Mouse (Mus musculus) midbrain, embryonic 14.5 days (tissue): Measurements from ENCODE around the gene Stoml1. TPM values are rescaled to one million over a fixed set of nuclear protein-coding genes. Genes with fewer than 3 reads are reported as not detected.
"Not testable (repeated sequence)": the region's sequence is repeated elsewhere in the genome, so short reads cannot be mapped to it uniquely, and the experiment has no call there.

Experiments used
- ATAC-seq: fragments of 200-750 bp; cut with Nextera tagmentation; 2 replicates; pipeline ENCODE4 v1.8.0; 2017; ENCODE audit warnings: moderate number of reproducible peaks, moderate library complexity; ENCODE audit not compliant: low FRiP score, low TSS enrichment
- DNase-seq: peaks from one replicate; pipeline ENCODE4 v3.0.0-alpha.2; 2015
- H3K27ac ChIP-seq: fragments of 300-500 bp; sonication (generic); replicated peaks from 2 replicates; pipeline ENCODE4 v1.5.1; 2014; ENCODE audit warnings: mild to moderate bottlenecking, low read depth, low read length, moderate library complexity
- H3K27me3 ChIP-seq: fragments of 300-500 bp; sonication (generic); 2 replicates; pipeline ENCODE4 v1.6.1; 2014; ENCODE audit warnings: low read length, control low read depth, mixed read lengths; ENCODE audit not compliant: control insufficient read depth, insufficient read depth
- H3K36me3 ChIP-seq: fragments of 300-500 bp; sonication (generic); 2 replicates; pipeline ENCODE4 v1.6.1; 2014; ENCODE audit warnings: low read length, control low read depth; ENCODE audit not compliant: control insufficient read depth, insufficient read depth
- H3K4me1 ChIP-seq: fragments of 300-500 bp; sonication (generic); 2 replicates; pipeline ENCODE4 v1.6.1; 2014; ENCODE audit warnings: mild to moderate bottlenecking, antibody characterized with exemption, low read length, control low read depth; ENCODE audit not compliant: control insufficient read depth, insufficient read depth
- H3K4me2 ChIP-seq: fragments of 300-500 bp; sonication (generic); 2 replicates; pipeline ENCODE4 v1.6.1; 2014; ENCODE audit warnings: mild to moderate bottlenecking, low read length, moderate library complexity
- H3K4me3 ChIP-seq: fragments of 300-500 bp; sonication (generic); replicated peaks from 2 replicates; pipeline ENCODE4 v1.5.1; 2014; ENCODE audit warnings: low read depth, low read length
- H3K9ac ChIP-seq: fragments of 300-500 bp; sonication (generic); replicated peaks from 2 replicates; pipeline ENCODE4 v1.6.1; 2014; ENCODE audit warnings: mild to moderate bottlenecking, low read length, moderate library complexity
- H3K9me3 ChIP-seq: fragments of 300-500 bp; sonication (generic); 2 replicates; pipeline ENCODE4 v1.6.1; 2016; ENCODE audit warnings: low read length, control low read depth, mixed read lengths; ENCODE audit not compliant: control insufficient read depth
- WGBS: fragments of 180-500 bp; shearing (Covaris S2); extraction: QIAGEN DNeasy Blood & Tissue Kit; methylation state at CpG from one replicate; pipeline ENCODE4 v1.1.7; 2014; 5-methylcytosine and 5-hydroxymethylcytosine counted together
- polyA plus RNA-seq: library from polyadenylated mRNA; unstranded; fragments of >200 nt; fragmentation: Nextera tagmentation; extraction: Ambion mirVana; gene quantifications from 2 replicates; pipeline ENCODE4 v1.2.1, GENCODE M21; 2014

Gene Stoml1
- polyA plus RNA-seq, 1 experiment from 2014 or later = 96.4 TPM

- ATAC-seq = no peak
- Histone ChIP-seq H3K27me3 (no peaks in the 10 kb centered on the region), H3K4me1 (peaks cover 6% of the 10 kb centered on the region; the same call in 1 of the 2 replicates), H3K9ac (no peak overlapping the region), H3K27ac (no peak overlapping the region), H3K9me3 (no peaks in the 10 kb centered on the region), H3K4me2 (peak overlapping the region; percentile 52), H3K4me3 (peak overlapping the region; percentile 25; the same call in 1 of the 2 replicates), H3K36me3 (no peaks in the 10 kb centered on the region)
- DNase-seq = no peak
- 48% methylated on average over 7 of the region's 7 CpGs for WGBS
Observed at GRCm38 (mm10) chr9:58248746-58249413, 4.1 kb upstream of the Stoml1 start.

GRCm38 (mm10) chr9:58249592-58250192 lies 3.3 kb upstream of the Stoml1 start, which contains the start of gene Pml:
Gene Pml, minus strand, starts transcription at chr9:58249786.
- Histone ChIP-seq H3K36me3 (no peaks in the 10 kb centered on the region), H3K4me3 (peak within 1 kb of the TSS; percentile 25), H3K27me3 (no peaks in the 10 kb centered on the region), H3K9ac (peak within 1 kb of the TSS; percentile 44), H3K27ac (no peak within 1 kb of the TSS), H3K4me1 (peaks cover 6% of the 10 kb centered on the region; the same call in 1 of the 2 replicates), H3K4me2 (peak within 1 kb of the TSS; percentile 52), H3K9me3 (no peaks in the 10 kb centered on the region)
- ATAC-seq (no peak), DNase-seq (peak; percentile 70)
- WGBS = 1% methylated on average over 16 of the region's 16 CpGs

DNA sequence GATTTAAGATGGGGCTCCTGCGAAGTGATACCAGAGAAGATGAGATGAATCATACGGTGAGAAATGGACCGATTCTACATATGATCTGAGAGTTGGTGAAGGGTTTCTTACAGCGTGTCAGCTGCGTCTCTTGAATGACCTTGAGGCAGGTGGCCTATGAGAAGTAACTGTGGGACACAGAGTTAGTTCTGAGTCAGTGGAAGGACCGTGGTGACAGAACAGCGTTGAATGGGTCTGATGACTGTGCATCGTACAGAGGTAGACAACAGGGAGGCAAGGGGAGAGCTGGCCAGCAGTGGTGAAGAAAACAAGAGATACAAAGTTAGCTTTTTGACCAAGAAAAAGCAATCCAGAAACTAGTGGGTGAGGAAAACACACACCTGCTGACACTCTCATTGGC lies 2.6 kb upstream of the Stoml1 start:
- ATAC-seq (no peak), DNase-seq (no peak)
- Histone ChIP-seq H3K4me1 (peaks cover 6% of the 10 kb centered on the region; the same call in 1 of the 2 replicates), H3K27ac (no peak overlapping the region), H3K36me3 (no peaks in the 10 kb centered on the region), H3K4me2 (peak overlapping the region; percentile 52; the same call in 1 of the 2 replicates), H3K4me3 (no peak overlapping the region), H3K27me3 (no peaks in the 10 kb centered on the region), H3K9me3 (no peaks in the 10 kb centered on the region), H3K9ac (no peak overlapping the region)
- WGBS = 78% methylated on average over 8 of the region's 8 CpGs

- DNase-seq = not testable (repeated sequence)
- WGBS = 94% methylated on average over 1 of the region's 1 CpGs
Observed at GRCm38 (mm10) chr9:58250730-58251129, 2.2 kb upstream of the Stoml1 start.

GRCm38 (mm10) chr9:58253805-58254122 lies 800 bp downstream of the Stoml1 start:
- not testable (repeated sequence) for H3K9me3 ChIP-seq, ATAC-seq, H3K4me1 ChIP-seq, H3K27me3 ChIP-seq, DNase-seq
- H3K36me3 ChIP-seq = peaks cover 34% of the 10 kb centered on the region
- peak overlapping the region; percentile 77 for H3K4me2 ChIP-seq
- H3K27ac ChIP-seq = peak overlapping the region; percentile 74; the same call in 1 of the 2 replicates
- peak overlapping the region; percentile 77 for H3K9ac ChIP-seq
- H3K4me3 ChIP-seq = peak overlapping the region; percentile 64
- WGBS = 73% methylated on average over 5 of the region's 5 CpGs

More at GRCm38 (mm10) chr9:58250730-58251129, 2.2 kb upstream of the Stoml1 start:
- H3K9me3 ChIP-seq, H3K9ac ChIP-seq, H3K4me3 ChIP-seq, H3K36me3 ChIP-seq, H3K27me3 ChIP-seq, H3K4me2 ChIP-seq, ATAC-seq, H3K4me1 ChIP-seq, H3K27ac ChIP-seq: not testable (repeated sequence)

GRCm38 (mm10) chr9:58255105-58255504 lies 2.1 kb downstream of the Stoml1 start:
- Histone ChIP-seq H3K36me3 (peaks cover 46% of the 10 kb centered on the region), H3K4me2 (no peak overlapping the region), H3K4me3 (no peak overlapping the region), H3K27ac (no peak overlapping the region), H3K4me1 (no peaks in the 10 kb centered on the region), H3K27me3 (no peaks in the 10 kb centered on the region), H3K9me3 (no peaks in the 10 kb centered on the region), H3K9ac (no peak overlapping the region)
- ATAC-seq = no peak
- no peak for DNase-seq
- 62% methylated on average over 2 of the region's 2 CpGs for WGBS

DNA sequence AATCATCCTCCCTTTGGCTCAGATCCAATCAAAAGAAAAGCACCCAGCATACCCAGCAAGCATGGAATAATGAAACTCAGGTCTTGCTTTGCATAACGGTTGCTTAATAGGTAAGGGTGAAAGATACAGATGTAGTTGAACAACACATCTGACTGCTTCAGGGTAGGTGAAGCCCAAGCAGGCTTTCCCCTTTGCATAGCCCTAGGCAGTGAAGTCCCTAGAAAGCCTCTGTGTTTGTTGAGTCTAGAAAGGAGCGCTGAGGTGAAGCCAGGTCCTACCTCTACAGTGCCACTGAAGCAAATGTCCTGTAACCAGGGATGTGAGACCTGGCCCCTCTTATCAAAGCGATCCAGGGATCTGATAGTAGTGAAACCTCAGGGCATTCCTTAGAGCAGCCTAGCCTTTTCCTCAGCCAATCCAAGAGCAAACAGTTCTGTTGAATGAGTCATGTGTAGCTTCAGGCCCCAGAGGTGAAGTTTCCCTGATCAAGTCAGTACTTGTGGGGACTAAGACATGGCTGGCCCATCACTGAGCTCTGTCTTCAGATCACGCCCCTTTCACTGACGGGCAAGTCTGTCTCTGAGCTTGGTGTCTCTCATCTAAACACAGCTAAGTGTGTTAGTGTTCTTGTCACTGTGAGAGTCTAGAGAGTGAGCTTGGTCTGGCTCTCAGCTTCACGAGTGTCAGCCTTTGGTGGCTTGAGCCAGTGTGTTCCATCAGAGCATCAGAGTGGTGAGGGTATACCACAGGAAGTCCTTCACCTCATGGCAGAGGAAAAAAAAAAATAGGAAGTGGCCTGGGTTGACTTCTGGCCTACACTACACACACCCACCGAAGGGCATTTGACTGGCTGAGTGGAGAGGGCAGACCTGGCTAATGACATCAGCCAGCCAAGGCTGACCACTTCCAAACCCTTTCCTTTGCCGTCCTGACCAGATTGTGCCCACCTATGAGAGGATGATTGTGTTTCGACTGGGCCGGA lies 3.0 kb downstream of the Stoml1 start:
- Histone ChIP-seq H3K27me3 (no peaks in the 10 kb centered on the region), H3K4me1 (no peaks in the 10 kb centered on the region), H3K9me3 (no peaks in the 10 kb centered on the region), H3K4me3 (no peak overlapping the region), H3K9ac (no peak overlapping the region), H3K27ac (no peak overlapping the region), H3K36me3 (peaks cover 54% of the 10 kb centered on the region), H3K4me2 (no peak overlapping the region)
- WGBS = 94% methylated on average over 10 of the region's 10 CpGs
- DNase-seq (no peak), ATAC-seq (no peak)

- no peak for DNase-seq
- Histone ChIP-seq H3K9me3 (no peaks in the 10 kb centered on the region), H3K4me2 (no peak overlapping the region), H3K9ac (no peak overlapping the region), H3K36me3 (peaks cover 57% of the 10 kb centered on the region), H3K4me1 (no peaks in the 10 kb centered on the region), H3K4me3 (no peak overlapping the region), H3K27ac (no peak overlapping the region), H3K27me3 (no peaks in the 10 kb centered on the region)
- ATAC-seq = no peak
- WGBS = 95% methylated on average over 5 of the region's 5 CpGs
Observed at GRCm38 (mm10) chr9:58262507-58262906, 9.5 kb downstream of the Stoml1 start.
